Mouse (Mus musculus) frontal cortex, adult 2 months (tissue): Measurements from ENCODE around the gene Vstm2l. TPM values are rescaled to one million over a fixed set of nuclear protein-coding genes. Genes with fewer than 3 reads are reported as not detected.

Experiments
- DNase-seq, 2 experiments: peaks; one replicate each; pipeline ENCODE4 v3.0.0; 2022; ENCODE audit warnings: low spot score in 1 of 2; ENCODE audit errors: extremely low spot score in 1 of 2
- polyA plus RNA-seq: library from polyadenylated mRNA; depleted of rRNA; stranded (reverse); fragments of >200 nt; gene quantifications from 2 replicates; pipeline ENCODE4 v1.2.3, GENCODE M21; 2012

Vstm2l gene
- polyA plus RNA-seq, 1 experiment = 61.1 TPM

GRCm38 (mm10) chr2:157927815-157928214 is 13.4 kb downstream of the Vstm2l start:
- no peak for DNase-seq

- DNase-seq = no peak
Observed at GRCm38 (mm10) chr2:157932655-157933054, 18.2 kb downstream of the Vstm2l start.

GRCm38 (mm10) chr2:157935444-157936171 is 21.2 kb downstream of the Vstm2l start:
- no peak for DNase-seq

- DNase-seq = no peak
Observed at GRCm38 (mm10) chr2:157936676-157937075, 22.2 kb downstream of the Vstm2l start.

GRCm38 (mm10) chr2:157940586-157941185 is 26.2 kb downstream of the Vstm2l start:
- no peak for DNase-seq

- peak; percentile 85 to 93 for DNase-seq
Observed at GRCm38 (mm10) chr2:157943514-157944155, 29.2 kb downstream of the Vstm2l start.

- no peak for DNase-seq
Observed at GRCm38 (mm10) chr2:157944156-157944893, 29.9 kb downstream of the Vstm2l start.

GRCm38 (mm10) chr2:157953978-157954377 is 39.5 kb downstream of the Vstm2l start:
- peak in 1 of 2 experiments; percentile 42 for DNase-seq

- no peak for DNase-seq
Observed at GRCm38 (mm10) chr2:157957707-157958108, 43.3 kb downstream of the Vstm2l start.

GRCm38 (mm10) chr2:157967856-157968255 is 53.4 kb downstream of the Vstm2l start:
- no peak for DNase-seq

GRCm38 (mm10) chr2:157970124-157970523 is 55.7 kb downstream of the Vstm2l start:
- no peak for DNase-seq

GRCm38 (mm10) chr2:157970669-157971068 is 56.2 kb downstream of the Vstm2l start:
- DNase-seq = no peak

- DNase-seq = no peak
Observed at GRCm38 (mm10) chr2:157974604-157975501, 60.4 kb downstream of the Vstm2l start.

- DNase-seq = no peak
Observed at GRCm38 (mm10) chr2:157975595-157975994, 61.1 kb downstream of the Vstm2l start.

- DNase-seq = no peak
Observed at GRCm38 (mm10) chr2:157979241-157979640, 64.8 kb downstream of the Vstm2l start.

GRCm38 (mm10) chr2:157982727-157983126 is 68.3 kb downstream of the Vstm2l start:
- DNase-seq = no peak

GRCm38 (mm10) chr2:157983276-157983675 is 68.8 kb downstream of the Vstm2l start:
- DNase-seq = no peak

GRCm38 (mm10) chr2:157985611-157986010 is 71.2 kb downstream of the Vstm2l start:
- DNase-seq = no peak

- no peak for DNase-seq
Observed at GRCm38 (mm10) chr2:157986235-157986634, 71.8 kb downstream of the Vstm2l start.
